Mouse (Mus musculus): ENCODE data around the gene Hist1h2bq.

Gene Hist1h2bq

DNA sequence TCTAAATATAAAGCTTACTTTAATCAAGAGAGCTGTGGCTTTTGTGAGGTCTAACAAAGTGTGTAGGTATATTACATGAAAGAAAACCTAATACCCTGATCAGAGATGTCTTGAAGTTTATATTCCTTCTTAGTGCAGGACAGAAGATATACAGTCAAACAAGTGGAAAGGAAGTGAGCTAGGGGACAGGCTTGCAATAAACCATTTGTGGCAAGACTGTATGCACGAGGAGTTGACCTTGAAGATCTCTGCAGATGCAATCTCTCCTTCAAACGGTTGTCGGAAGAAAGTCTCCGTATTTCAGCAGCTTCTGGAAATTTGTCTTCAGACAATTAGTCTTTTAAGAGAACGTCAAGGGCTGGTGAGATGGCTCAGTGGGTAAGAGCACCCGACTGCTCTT is 20.1 kb downstream of the Hist1h2bq start:
- DNase-seq (ENCODE audit: low spot score in 2 of 2), result no peak

DNA sequence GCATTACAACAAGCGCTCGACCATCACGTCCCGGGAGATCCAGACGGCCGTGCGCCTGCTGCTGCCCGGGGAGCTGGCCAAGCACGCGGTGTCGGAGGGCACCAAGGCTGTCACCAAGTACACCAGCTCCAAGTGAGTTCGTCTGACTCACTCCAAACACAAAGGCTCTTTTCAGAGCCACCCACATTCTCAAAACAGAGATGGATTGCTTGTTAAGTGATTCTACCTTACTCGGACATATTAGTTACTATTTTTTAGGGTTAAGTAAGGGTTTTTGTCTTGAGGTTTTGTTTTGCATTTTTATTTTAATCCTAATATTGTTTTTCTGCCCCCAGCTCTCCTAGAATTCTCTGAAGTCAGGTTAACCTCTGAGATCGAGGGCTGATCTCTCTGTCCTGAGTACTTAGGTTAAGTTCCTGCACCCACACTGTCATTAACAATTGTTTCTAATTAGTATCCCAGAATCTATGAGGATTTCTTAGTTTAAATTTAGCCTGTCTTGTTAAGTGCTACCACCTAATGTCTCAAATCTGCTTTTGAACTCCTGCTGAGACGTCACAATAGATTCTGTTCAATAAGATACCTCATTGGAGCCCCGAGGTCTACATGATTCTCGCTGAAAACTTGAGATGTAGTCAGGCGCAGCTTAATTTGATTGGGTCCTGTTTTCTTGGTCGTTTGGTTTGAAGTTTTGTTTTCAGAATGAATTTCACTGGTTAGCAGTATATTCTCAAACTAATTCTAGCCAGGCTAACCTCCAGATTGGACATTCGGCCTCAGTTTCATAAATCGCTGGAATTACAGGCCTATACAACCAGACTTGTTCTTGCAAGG is 22.0 kb downstream of the Hist1h2bq start:
- no peak for DNase-seq (ENCODE audit: low spot score in 2 of 2)

DNA sequence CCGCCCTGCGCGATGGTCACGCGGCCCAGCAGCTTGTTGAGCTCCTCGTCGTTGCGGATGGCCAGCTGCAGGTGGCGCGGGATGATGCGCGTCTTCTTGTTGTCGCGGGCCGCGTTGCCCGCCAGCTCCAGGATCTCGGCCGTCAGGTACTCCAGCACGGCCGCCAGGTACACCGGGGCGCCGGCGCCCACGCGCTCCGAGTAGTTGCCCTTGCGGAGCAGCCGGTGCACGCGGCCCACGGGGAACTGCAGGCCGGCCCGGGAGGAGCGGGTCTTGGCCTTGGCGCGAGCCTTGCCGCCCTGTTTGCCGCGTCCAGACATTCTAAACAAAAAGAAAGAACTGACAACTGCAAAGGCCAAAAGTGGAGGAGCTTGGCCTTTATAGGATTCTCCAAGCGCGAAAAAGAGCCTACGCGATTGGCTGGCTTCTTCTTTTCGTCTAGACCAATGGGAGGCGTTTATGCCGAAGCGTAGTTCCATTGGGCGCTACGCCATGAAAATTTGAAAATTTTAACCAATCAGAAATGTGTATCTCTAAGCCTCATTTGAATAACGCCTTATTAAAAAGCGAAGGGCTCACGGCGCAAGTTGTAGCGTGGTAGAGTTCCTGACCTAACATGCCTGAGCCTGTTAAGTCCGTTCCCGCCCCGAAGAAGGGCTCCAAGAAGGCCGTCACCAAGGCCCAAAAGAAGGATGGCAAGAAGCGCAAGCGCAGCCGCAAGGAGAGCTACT is 22.9 kb downstream of the Hist1h2bq start, which contains the start of the genes Hist1h2an and Hist1h2bp:
Gene Hist1h2an (minus strand): TSS at position 320 of the 731 bp plus-strand sequence.
Gene Hist1h2bp (plus strand): TSS at position 563 of the 731 bp plus-strand sequence.
- DNase-seq (ENCODE audit: low spot score in 2 of 2), result peak; percentile 92 to 96

DNA sequence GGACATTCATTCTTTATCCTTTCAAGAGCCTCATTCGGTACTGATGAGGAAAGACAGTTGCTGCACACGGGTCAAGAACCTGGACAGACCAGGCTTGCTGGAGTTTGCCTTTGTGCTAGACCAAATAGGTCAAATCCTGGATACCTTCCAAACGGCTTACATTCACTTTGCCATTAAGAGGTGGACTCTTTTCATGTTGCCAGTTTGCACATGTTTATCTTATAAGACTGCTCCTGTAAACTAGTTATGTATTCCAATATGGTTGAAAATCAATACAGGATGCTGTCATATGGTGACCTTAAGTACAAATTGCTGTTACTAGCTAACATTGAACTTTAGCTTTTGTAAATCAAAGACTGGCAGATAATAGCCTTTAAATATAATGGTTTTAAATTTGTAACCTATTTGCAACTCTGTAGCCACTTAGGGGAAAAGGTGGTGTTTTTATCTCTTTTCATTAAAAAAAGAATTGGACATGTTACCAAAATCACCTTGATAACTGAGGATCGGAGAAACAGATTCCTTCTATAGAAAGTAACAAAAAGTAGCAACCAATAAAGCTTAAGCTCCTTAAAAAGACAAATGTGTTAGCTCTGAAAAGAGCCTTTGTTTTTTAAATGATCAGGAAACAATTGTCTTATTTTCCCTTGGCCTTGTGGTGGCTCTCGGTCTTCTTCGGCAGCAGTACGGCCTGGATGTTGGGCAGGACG is 23.7 kb downstream of the Hist1h2bq start:
- DNase-seq (ENCODE audit: low spot score in 2 of 2), result no peak

DNA sequence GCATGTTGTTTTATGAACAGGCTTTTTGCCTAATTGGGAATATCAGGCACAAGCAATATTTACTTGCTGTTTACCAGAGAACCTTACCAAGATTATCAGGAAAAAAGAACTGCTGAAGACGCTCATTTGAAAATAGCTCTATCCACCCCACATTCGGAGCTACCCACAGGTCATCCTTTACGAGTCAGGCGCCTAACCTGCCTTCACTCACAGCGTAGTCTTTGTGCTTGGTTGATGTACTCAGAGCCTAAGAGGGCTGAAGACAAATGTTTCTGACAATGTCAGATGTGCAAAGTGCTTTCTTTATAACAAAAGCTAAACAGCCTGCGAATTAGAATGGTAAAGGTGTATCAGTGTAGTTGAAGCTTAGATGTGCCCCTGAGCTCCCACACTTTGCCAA is 25.7 kb downstream of the Hist1h2bq start:
- no peak for DNase-seq (ENCODE audit: low spot score in 2 of 2)

DNA sequence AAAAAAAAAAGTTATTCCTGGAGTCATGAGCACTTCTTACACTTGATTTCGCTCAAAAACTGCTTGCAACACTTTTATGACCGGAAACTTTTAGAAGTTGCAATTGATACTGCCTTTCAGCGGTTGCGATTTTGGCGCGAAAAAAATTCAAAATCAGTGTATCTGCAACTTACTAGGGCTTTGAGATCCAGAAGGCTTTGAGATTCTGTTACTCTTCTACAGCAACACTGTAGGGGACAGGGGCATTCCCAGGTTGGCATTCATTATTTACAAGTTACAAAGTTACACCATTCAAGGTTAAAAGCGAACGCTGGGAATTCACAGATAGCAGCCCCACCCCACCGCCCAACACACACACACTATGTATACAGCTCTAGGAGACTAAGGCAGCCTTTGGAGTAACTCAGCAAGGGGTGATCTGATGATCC is 26.2 kb downstream of the Hist1h2bq start:
- DNase-seq (ENCODE audit: low spot score in 2 of 2), result peak in 1 of 2 experiments; percentile 25

GRCm38 (mm10) chr13:21783255-21783617 is 26.8 kb downstream of the Hist1h2bq start, which contains the start of gene Hist1h3i:
TSS of gene Hist1h3i (minus strand) at chr13:21783370.
- peak; percentile 79 to 84 for DNase-seq (ENCODE audit: low spot score in 2 of 2)

DNA sequence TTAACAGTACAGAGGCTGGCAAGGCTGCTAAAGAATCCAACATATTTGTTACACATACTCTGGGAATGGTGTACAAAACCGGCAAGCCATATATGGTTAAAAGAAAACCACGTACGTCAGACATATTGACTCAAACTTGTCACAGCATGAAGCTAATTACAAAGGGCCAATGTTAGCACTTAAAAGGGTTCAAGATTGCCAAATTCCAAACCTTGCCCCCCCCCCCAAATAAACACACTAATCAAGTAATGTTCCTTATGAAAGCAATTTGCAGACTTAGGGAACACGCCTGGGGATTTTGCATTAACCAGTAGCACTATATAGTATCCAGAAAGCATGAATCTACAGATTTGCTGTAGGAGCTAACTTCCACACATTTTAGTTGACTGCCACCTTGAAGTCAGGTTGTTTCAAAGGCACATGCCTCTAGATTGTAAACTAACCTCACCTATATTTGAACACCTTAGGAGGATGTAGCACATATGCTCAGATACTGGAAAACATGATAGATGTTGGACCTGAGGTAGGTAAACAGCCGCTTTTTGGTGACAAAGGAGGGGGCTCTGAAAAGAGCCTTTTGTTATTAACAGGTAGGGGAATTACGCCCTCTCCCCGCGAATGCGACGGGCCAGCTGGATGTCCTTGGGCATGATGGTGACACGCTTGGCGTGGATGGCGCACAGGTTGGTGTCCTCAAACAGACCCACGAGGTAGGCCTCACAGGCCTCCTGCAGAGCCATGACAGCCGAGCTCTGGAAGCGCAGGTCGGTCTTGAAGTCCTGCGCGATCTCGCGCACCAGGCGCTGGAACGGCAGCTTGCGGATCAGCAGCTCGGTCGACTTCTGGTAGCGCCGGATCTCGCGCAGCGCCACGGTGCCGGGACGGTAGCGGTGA is 27.4 kb downstream of the Hist1h2bq start:
- DNase-seq (ENCODE audit: low spot score in 2 of 2), result peak in 1 of 2 experiments; percentile 24

DNA sequence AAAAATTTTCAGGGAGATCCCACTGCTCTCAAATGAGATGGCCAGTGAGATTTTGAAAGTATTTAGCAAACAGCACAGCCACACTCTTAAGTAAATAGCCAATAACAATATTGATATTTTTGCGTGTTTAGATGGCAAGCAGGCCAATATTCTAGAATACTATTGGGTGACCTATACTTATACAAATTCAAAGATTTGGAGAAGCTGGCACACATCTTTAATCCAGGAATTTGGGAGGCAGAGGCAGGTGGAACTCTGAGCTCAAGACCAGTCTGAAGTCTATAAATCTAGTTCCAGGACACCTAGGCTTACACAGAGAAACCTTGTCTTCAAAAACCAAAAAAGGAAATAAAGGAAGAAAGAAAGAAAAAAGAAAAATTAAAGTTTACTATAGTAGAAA is 28.4 kb downstream of the Hist1h2bq start:
- no peak for DNase-seq (ENCODE audit: low spot score in 2 of 2)

DNA sequence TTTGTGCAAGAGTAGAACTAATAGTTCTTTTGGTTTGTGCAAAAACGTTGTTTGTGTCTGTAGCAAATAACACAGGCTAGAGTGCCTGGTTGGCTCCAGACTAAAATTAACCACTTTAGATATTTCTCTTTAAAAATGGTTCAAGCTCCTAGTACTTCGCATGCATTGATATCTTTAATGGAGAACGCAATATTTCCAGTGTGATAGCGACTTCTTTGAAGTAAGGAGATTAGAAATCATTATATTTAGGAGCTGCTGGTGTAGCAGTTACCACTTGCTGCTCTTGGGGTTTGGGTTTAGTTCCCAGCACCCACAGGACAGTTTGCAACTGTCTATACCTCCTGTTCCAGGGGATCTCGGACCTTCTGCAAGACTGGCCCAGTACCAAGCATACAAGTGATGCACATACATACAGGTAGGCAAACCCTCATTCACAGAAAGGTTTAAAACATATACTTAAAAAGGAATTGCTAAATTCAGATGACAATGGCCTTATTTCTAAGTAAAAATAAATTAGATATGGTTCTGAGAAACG is 28.9 kb downstream of the Hist1h2bq start:
- no peak for DNase-seq (ENCODE audit: low spot score in 2 of 2)

GRCm38 (mm10) chr13:21779767-21780731 is 29.9 kb downstream of the Hist1h2bq start, which contains the start of gene Hist1h1b:
TSS of gene Hist1h1b (minus strand) at chr13:21780625.
- peak in 1 of 2 experiments; percentile 65 for DNase-seq (ENCODE audit: low spot score in 2 of 2)

- peak; percentile 76 to 78 for DNase-seq (ENCODE audit: low spot score in 2 of 2)
These were observed 30.9 kb downstream of the Hist1h2bq start for GRCm38 (mm10) chr13:21778814-21779766.

Data from left cerebral cortex, adult 9 months (tissue).